Mouse (Mus musculus): ENCODE data around the gene Mmaa. TPM values are rescaled to one million over a fixed set of nuclear protein-coding genes. Genes with fewer than 3 reads are reported as not detected.
A peak's percentile ranks its signal among the peaks of the same experiment; 100 is the strongest.

Mmaa gene
- polyA plus RNA-seq, 2 experiments: 15.7 to 16.9 TPM

DNA sequence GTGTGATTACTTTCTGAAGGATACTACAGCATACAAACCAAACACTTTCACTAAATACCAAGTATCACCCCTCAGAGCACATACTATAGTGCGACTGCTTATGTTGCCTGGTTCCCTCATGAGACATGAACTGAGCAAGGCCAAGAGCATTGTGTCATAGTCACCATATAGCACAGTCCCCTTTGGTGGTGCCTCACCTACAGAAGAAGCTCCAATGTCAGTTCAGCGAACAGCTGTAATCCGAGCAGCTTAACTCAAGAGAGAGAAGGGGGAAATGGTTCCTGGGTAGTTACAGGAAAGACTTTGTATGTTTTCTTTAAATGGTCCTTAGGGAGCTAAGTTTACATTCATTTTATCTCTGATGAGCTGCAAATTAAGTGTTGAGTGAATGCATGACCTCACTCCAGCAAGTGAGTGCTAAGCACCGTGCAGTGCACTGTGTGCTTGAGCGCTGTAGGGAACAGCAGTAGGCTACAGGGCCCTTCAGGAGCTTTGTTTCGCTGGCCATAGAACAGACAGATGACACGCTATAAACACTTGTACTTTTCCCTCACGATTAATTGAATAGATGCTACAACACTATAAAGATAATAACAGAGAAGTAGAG, 17.4 kb downstream of the Mmaa start:
- Histone ChIP-seq H3K27me3 (ENCODE audit: control insufficient read depth, insufficient read depth, low read length) (no peaks in the 10 kb centered on the region), H3K4me3 (replicated peaks; ENCODE audit: low read length) (no peak overlapping the region), H3K4me2 (replicated peaks; ENCODE audit: low read depth, low read length, severe bottlenecking) (no peak overlapping the region), H3K27ac (replicated peaks; ENCODE audit: low read depth, low read length) (no peak overlapping the region), H3K9me3 (ENCODE audit: control insufficient read depth, low read length) (no peaks in the 10 kb centered on the region), H3K4me1 (ENCODE audit: control insufficient read depth, insufficient read depth, low read length) (no peaks in the 10 kb centered on the region), H3K9ac (ENCODE audit: low read depth, low read length, severe bottlenecking) (no peak overlapping the region), H3K36me3 (ENCODE audit: control insufficient read depth, insufficient read depth, low read length) (peaks cover 53% of the 10 kb centered on the region)
- 66% methylated on average over 8 of the region's 8 CpGs for WGBS
- peak; percentile 11 for DNase-seq (ENCODE audit: low spot score)
- ATAC-seq (ENCODE audit: low FRiP score, low read depth): no peak; the same call in 1 of the 2 replicates
- no peak for TF ChIP-seq POLR2A (IDR thresholded peaks at IDR 0.05; ENCODE audit: borderline replicate concordance, extremely low read depth, insufficient read depth, insufficient read length)

DNA sequence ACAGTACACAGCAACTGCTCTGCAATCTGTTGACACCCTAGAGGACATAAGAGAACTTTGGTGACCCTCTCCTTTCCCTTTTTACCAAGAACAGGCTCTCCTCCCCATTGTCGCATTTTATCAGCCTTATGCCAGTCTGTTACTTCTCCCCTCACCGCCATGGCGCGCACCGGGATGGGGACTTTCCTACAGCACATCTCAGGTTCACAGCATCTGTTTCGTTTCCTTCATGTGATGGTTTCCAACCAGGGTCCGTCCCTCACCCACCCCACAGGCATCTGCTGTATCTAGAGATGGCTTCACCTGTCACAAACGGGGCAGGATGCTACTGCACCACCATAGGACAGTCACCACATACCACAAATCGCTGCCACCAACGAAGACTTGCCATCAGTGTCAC, 19.8 kb downstream of the Mmaa start:
- H3K4me1 ChIP-seq (ENCODE audit: control insufficient read depth, insufficient read depth, low read length): no peaks in the 10 kb centered on the region
- DNase-seq (ENCODE audit: low spot score) (no peak), ATAC-seq (ENCODE audit: low FRiP score, low read depth) (no peak)
- H3K4me3 ChIP-seq (replicated peaks; ENCODE audit: low read length): no peak overlapping the region
- no peak for TF ChIP-seq POLR2A (IDR thresholded peaks at IDR 0.05; ENCODE audit: borderline replicate concordance, extremely low read depth, insufficient read depth, insufficient read length)
- H3K9ac ChIP-seq (ENCODE audit: low read depth, low read length, severe bottlenecking): no peak overlapping the region
- H3K36me3 ChIP-seq (ENCODE audit: control insufficient read depth, insufficient read depth, low read length): peaks cover 66% of the 10 kb centered on the region
- no peaks in the 10 kb centered on the region for H3K9me3 ChIP-seq (ENCODE audit: control insufficient read depth, low read length)
- no peaks in the 10 kb centered on the region for H3K27me3 ChIP-seq (ENCODE audit: control insufficient read depth, insufficient read depth, low read length)
- no peak overlapping the region for H3K4me2 ChIP-seq (replicated peaks; ENCODE audit: low read depth, low read length, severe bottlenecking)
- WGBS: 92% methylated on average over 10 of the region's 10 CpGs
- no peak overlapping the region for H3K27ac ChIP-seq (replicated peaks; ENCODE audit: low read depth, low read length)

DNA sequence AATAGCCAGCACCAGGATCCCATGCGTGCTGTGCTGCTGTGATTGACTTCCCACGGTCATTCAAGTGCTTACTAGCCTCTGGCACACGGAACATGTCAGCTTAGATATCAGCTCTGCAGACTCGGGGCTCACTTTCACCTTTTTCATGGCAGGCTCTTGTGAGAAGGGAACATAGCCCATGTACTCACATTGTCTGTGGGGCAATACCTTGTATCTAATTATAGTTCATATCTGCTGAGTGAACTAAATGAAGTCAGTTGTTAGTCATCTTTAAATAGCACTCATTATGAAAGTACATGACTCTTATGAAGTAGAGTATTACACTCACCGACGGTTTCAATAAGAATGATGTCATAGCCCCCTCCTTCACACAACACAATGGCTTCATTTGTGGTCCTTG, 21.0 kb downstream of the Mmaa start:
- no peaks in the 10 kb centered on the region for H3K27me3 ChIP-seq (ENCODE audit: control insufficient read depth, insufficient read depth, low read length)
- ATAC-seq (ENCODE audit: low FRiP score, low read depth) (no peak), DNase-seq (ENCODE audit: low spot score) (no peak)
- no peaks in the 10 kb centered on the region for H3K9me3 ChIP-seq (ENCODE audit: control insufficient read depth, low read length)
- WGBS: 89% methylated on average over 6 of the region's 6 CpGs
- no peak overlapping the region for H3K27ac ChIP-seq (replicated peaks; ENCODE audit: low read depth, low read length)
- H3K4me3 ChIP-seq (replicated peaks; ENCODE audit: low read length): no peak overlapping the region
- no peak overlapping the region for H3K9ac ChIP-seq (ENCODE audit: low read depth, low read length, severe bottlenecking)
- H3K36me3 ChIP-seq (ENCODE audit: control insufficient read depth, insufficient read depth, low read length): peaks cover 68% of the 10 kb centered on the region
- no peaks in the 10 kb centered on the region for H3K4me1 ChIP-seq (ENCODE audit: control insufficient read depth, insufficient read depth, low read length)
- TF ChIP-seq POLR2A (IDR thresholded peaks at IDR 0.05; ENCODE audit: borderline replicate concordance, extremely low read depth, insufficient read depth, insufficient read length): no peak
- H3K4me2 ChIP-seq (replicated peaks; ENCODE audit: low read depth, low read length, severe bottlenecking): no peak overlapping the region

DNA sequence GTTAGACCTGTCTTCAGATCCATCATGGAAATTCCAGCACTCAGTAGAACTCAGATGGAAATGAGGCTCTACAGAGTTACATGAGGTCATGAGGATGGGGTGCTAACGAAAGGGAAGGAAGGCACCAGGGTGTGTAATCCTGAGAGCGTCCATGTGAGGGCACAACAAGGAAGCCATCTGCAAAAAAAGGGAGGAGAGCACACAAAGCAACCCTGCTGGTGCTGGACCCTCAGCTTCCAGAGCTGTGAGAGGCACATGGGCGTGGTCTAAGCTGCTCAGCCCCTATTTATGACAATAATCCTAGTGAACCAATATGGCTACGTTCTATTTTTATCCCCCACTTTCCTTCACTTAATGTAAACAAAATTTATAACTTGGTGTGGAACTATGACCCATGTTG, 22.1 kb downstream of the Mmaa start:
- no peak overlapping the region for H3K9ac ChIP-seq (ENCODE audit: low read depth, low read length, severe bottlenecking)
- no peak overlapping the region for H3K4me2 ChIP-seq (replicated peaks; ENCODE audit: low read depth, low read length, severe bottlenecking)
- DNase-seq (ENCODE audit: low spot score): no peak
- WGBS: 83% methylated on average over 4 of the region's 4 CpGs
- H3K36me3 ChIP-seq (ENCODE audit: control insufficient read depth, insufficient read depth, low read length): peaks cover 73% of the 10 kb centered on the region
- no peak for TF ChIP-seq POLR2A (IDR thresholded peaks at IDR 0.05; ENCODE audit: borderline replicate concordance, extremely low read depth, insufficient read depth, insufficient read length)
- no peak for ATAC-seq (ENCODE audit: low FRiP score, low read depth)
- H3K4me1 ChIP-seq (ENCODE audit: control insufficient read depth, insufficient read depth, low read length): no peaks in the 10 kb centered on the region
- H3K9me3 ChIP-seq (ENCODE audit: control insufficient read depth, low read length): no peaks in the 10 kb centered on the region
- no peaks in the 10 kb centered on the region for H3K27me3 ChIP-seq (ENCODE audit: control insufficient read depth, insufficient read depth, low read length)
- no peak overlapping the region for H3K4me3 ChIP-seq (replicated peaks; ENCODE audit: low read length)
- no peak overlapping the region for H3K27ac ChIP-seq (replicated peaks; ENCODE audit: low read depth, low read length)

DNA sequence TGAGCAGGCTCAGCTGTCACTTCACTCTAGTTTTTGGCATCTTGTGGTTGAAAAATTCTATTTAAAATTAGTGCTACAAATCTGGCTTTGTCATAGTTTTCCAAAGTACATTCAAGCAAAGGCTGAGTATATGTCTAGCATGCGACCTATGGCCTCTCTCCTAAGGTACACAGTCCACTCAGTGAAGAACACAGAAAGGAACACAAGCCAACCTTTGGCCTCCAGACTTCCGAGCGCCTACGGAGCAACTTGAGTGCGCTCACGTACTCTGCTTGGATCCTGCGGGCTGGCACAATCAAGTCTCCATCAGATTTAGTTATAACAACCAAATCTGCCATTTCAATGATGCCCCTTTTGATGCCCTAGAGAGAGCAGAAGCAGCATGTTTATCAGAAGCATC, 25.8 kb downstream of the Mmaa start:
- H3K4me1 ChIP-seq (ENCODE audit: control insufficient read depth, insufficient read depth, low read length): no peaks in the 10 kb centered on the region
- H3K27me3 ChIP-seq (ENCODE audit: control insufficient read depth, insufficient read depth, low read length): no peaks in the 10 kb centered on the region
- DNase-seq (ENCODE audit: low spot score) (no peak), ATAC-seq (ENCODE audit: low FRiP score, low read depth) (no peak)
- peaks cover 65% of the 10 kb centered on the region for H3K36me3 ChIP-seq (ENCODE audit: control insufficient read depth, insufficient read depth, low read length)
- H3K9ac ChIP-seq (ENCODE audit: low read depth, low read length, severe bottlenecking): no peak overlapping the region
- no peaks in the 10 kb centered on the region for H3K9me3 ChIP-seq (ENCODE audit: control insufficient read depth, low read length)
- 92% methylated on average over 7 of the region's 7 CpGs for WGBS
- no peak overlapping the region for H3K4me2 ChIP-seq (replicated peaks; ENCODE audit: low read depth, low read length, severe bottlenecking)
- TF ChIP-seq POLR2A (IDR thresholded peaks at IDR 0.05; ENCODE audit: borderline replicate concordance, extremely low read depth, insufficient read depth, insufficient read length): no peak
- H3K4me3 ChIP-seq (replicated peaks; ENCODE audit: low read length): no peak overlapping the region
- H3K27ac ChIP-seq (replicated peaks; ENCODE audit: low read depth, low read length): no peak overlapping the region

Data from limb, embryonic 14.5 days (tissue).